Mouse (Mus musculus) liver, embryonic 16.5 days (tissue): ENCODE results near the gene Zfp958. TPM values are rescaled to one million over a fixed set of nuclear protein-coding genes. Genes with fewer than 3 reads are reported as not detected.
"Not testable (repeated sequence)": the region's sequence is repeated elsewhere in the genome, so short reads cannot be mapped to it uniquely, and the experiment has no call there.

Experiments used
- ATAC-seq: fragments of 200-750 bp; cut with Nextera tagmentation; 2 replicates; pipeline ENCODE4 v1.8.0; 2017; ENCODE audit warnings: low read depth, mild to moderate bottlenecking, moderate number of reproducible peaks, moderate library complexity
- H3K27ac ChIP-seq: fragments of 300-500 bp; sonication (generic); 2 replicates; pipeline ENCODE4 v1.5.1; 2014; ENCODE audit warnings: mild to moderate bottlenecking, low read length
- H3K27me3 ChIP-seq: fragments of 300-500 bp; sonication (generic); 2 replicates; pipeline ENCODE4 v1.6.1; 2014; ENCODE audit warnings: low read depth, low read length, mixed read lengths; ENCODE audit not compliant: control insufficient read depth, insufficient read depth
- H3K36me3 ChIP-seq: fragments of 300-500 bp; sonication (generic); 2 replicates; pipeline ENCODE4 v1.6.1; 2014; ENCODE audit warnings: mild to moderate bottlenecking; ENCODE audit not compliant: control insufficient read depth, insufficient read depth
- H3K4me1 ChIP-seq: fragments of 300-500 bp; sonication (generic); 2 replicates; pipeline ENCODE4 v1.6.1; 2014; ENCODE audit warnings: low read depth, low read length, mixed read lengths; ENCODE audit not compliant: control insufficient read depth
- H3K4me2 ChIP-seq: fragments of 300-500 bp; sonication (generic); 2 replicates; pipeline ENCODE4 v1.6.1; 2014; ENCODE audit warnings: low read depth, low read length, mixed read lengths
- H3K4me3 ChIP-seq: fragments of 300-500 bp; sonication (generic); 2 replicates; pipeline ENCODE4 v1.5.1; 2014; ENCODE audit warnings: low read depth, mild to moderate bottlenecking, low read length
- H3K9ac ChIP-seq: fragments of 300-500 bp; sonication (generic); 2 replicates; pipeline ENCODE4 v1.6.1; 2014; ENCODE audit warnings: low read depth, low read length
- H3K9me3 ChIP-seq: fragments of 300-500 bp; sonication (generic); replicated peaks from 2 replicates; pipeline ENCODE4 v1.6.1; 2016; ENCODE audit warnings: low read length; ENCODE audit not compliant: control insufficient read depth
- WGBS: fragments of 180-500 bp; shearing (Covaris S2); extraction: QIAGEN DNeasy Blood & Tissue Kit; methylation state at CpG from one replicate; pipeline ENCODE4 v1.1.7; 2014; ENCODE audit not compliant: insufficient replicate concordance; 5-methylcytosine and 5-hydroxymethylcytosine counted together
- polyA plus RNA-seq: library from polyadenylated mRNA; unstranded; fragments of >200 nt; fragmentation: Nextera tagmentation; extraction: Ambion mirVana; gene quantifications from 2 replicates; pipeline ENCODE4 v1.2.1, GENCODE M21; 2015

Gene Zfp958
- polyA plus RNA-seq, 1 experiment from 2014 or later = 3.8 TPM

- 83% methylated on average over 1 of the region's 1 CpGs for WGBS
Measured at GRCm38 (mm10) chr8:4627349-4627748, 14.4 kb downstream of the Zfp958 start.

GRCm38 (mm10) chr8:4637071-4637470, 24.1 kb downstream of the Zfp958 start:
- no peaks in the 10 kb centered on the region for H3K27me3 ChIP-seq
- no peak overlapping the region for H3K9ac ChIP-seq
- H3K4me3 ChIP-seq = no peak overlapping the region
- H3K4me2 ChIP-seq = no peak overlapping the region
- H3K4me1 ChIP-seq = no peaks in the 10 kb centered on the region
- H3K27ac ChIP-seq = no peak overlapping the region
- no peaks in the 10 kb centered on the region for H3K9me3 ChIP-seq
- H3K36me3 ChIP-seq = no peaks in the 10 kb centered on the region
- no peak for ATAC-seq
- WGBS = 73% methylated on average over 4 of the region's 4 CpGs

More at GRCm38 (mm10) chr8:4627349-4627748, 14.4 kb downstream of the Zfp958 start:
- H3K4me2 ChIP-seq = no peak overlapping the region
- H3K9me3 ChIP-seq = peaks cover 7% of the 10 kb centered on the region
- ATAC-seq = no peak
- H3K27ac ChIP-seq = no peak overlapping the region
- no peaks in the 10 kb centered on the region for H3K4me1 ChIP-seq
- no peak overlapping the region for H3K9ac ChIP-seq
- H3K27me3 ChIP-seq = no peaks in the 10 kb centered on the region
- H3K36me3 ChIP-seq = peaks cover 49% of the 10 kb centered on the region
- no peak overlapping the region for H3K4me3 ChIP-seq

- not testable (repeated sequence) for H3K4me1 ChIP-seq, H3K36me3 ChIP-seq, ATAC-seq, H3K27me3 ChIP-seq, H3K27ac ChIP-seq, H3K4me3 ChIP-seq, H3K9me3 ChIP-seq, H3K9ac ChIP-seq, H3K4me2 ChIP-seq
- WGBS = 62% methylated on average over 6 of the region's 6 CpGs
Measured at GRCm38 (mm10) chr8:4642974-4643373, 30.0 kb downstream of the Zfp958 start.

- ATAC-seq = no peak
- no peak overlapping the region for H3K4me3 ChIP-seq
- no peak overlapping the region for H3K9ac ChIP-seq
- H3K9me3 ChIP-seq = no peaks in the 10 kb centered on the region
- H3K27ac ChIP-seq = no peak overlapping the region
- WGBS = 72% methylated on average over 7 of the region's 7 CpGs
- H3K4me2 ChIP-seq = no peak overlapping the region
- H3K27me3 ChIP-seq = no peaks in the 10 kb centered on the region
- no peaks in the 10 kb centered on the region for H3K36me3 ChIP-seq
- H3K4me1 ChIP-seq = no peaks in the 10 kb centered on the region
Measured at GRCm38 (mm10) chr8:4656536-4656935, 43.6 kb downstream of the Zfp958 start.

GRCm38 (mm10) chr8:4675191-4676003, 62.4 kb downstream of the Zfp958 start:
- Histone ChIP-seq H3K4me3 (no peak overlapping the region), H3K27ac (no peak overlapping the region), H3K4me1 (peaks cover 3% of the 10 kb centered on the region; the same call in 1 of the 2 replicates), H3K27me3 (no peaks in the 10 kb centered on the region), H3K9me3 (peaks cover 6% of the 10 kb centered on the region), H3K4me2 (no peak overlapping the region), H3K36me3 (no peaks in the 10 kb centered on the region), H3K9ac (no peak overlapping the region)
- ATAC-seq = no peak
- WGBS = 73% methylated on average over 17 of the region's 17 CpGs

- peaks cover 6% of the 10 kb centered on the region for H3K9me3 ChIP-seq
- no peak for ATAC-seq
- H3K4me2 ChIP-seq = peak overlapping the region; percentile 96
- H3K27ac ChIP-seq = no peak overlapping the region
- 60% methylated on average over 7 of the region's 7 CpGs for WGBS
- no peaks in the 10 kb centered on the region for H3K27me3 ChIP-seq
- H3K4me1 ChIP-seq = peaks cover 3% of the 10 kb centered on the region; the same call in 1 of the 2 replicates
- no peaks in the 10 kb centered on the region for H3K36me3 ChIP-seq
- H3K9ac ChIP-seq = no peak overlapping the region
- H3K4me3 ChIP-seq = peak overlapping the region; percentile 81; the same call in 1 of the 2 replicates
Measured at GRCm38 (mm10) chr8:4676586-4676985, 63.6 kb downstream of the Zfp958 start.

GRCm38 (mm10) chr8:4677265-4678217, 64.6 kb downstream of the Zfp958 start:
- H3K27me3 ChIP-seq = no peaks in the 10 kb centered on the region
- peak overlapping the region; percentile 96 for H3K4me2 ChIP-seq
- H3K36me3 ChIP-seq = no peaks in the 10 kb centered on the region
- ATAC-seq = peak; percentile 91
- H3K4me3 ChIP-seq = peak overlapping the region; percentile 81
- H3K27ac ChIP-seq = peak overlapping the region; percentile 95
- peaks cover 3% of the 10 kb centered on the region; the same call in 1 of the 2 replicates for H3K4me1 ChIP-seq
- H3K9me3 ChIP-seq = peaks cover 6% of the 10 kb centered on the region
- H3K9ac ChIP-seq = peak overlapping the region; percentile 72
- WGBS = under 1% methylated on average over 72 of the region's 72 CpGs

GRCm38 (mm10) chr8:4678218-4678907, 65.4 kb downstream of the Zfp958 start:
- peak; percentile 51 for ATAC-seq

More at GRCm38 (mm10) chr8:4678218-4678907, 65.4 kb downstream of the Zfp958 start:
- Histone ChIP-seq H3K9ac (peak overlapping the region; percentile 70), H3K4me3 (peak overlapping the region; percentile 81), H3K36me3 (no peaks in the 10 kb centered on the region), H3K27ac (peak overlapping the region; percentile 92), H3K27me3 (no peaks in the 10 kb centered on the region), H3K4me1 (peaks cover 3% of the 10 kb centered on the region; the same call in 1 of the 2 replicates), H3K9me3 (peaks cover 6% of the 10 kb centered on the region), H3K4me2 (peak overlapping the region; percentile 96)
- under 1% methylated on average over 37 of the region's 37 CpGs for WGBS
